Mouse (Mus musculus) C2C12 (cell line): ENCODE results near the gene Aldh1l1.

Experiments used
- CEBPB ChIP-seq: IDR thresholded peaks from one replicate; pipeline ENCODE4 v1.6.1; 2011; ENCODE audit warnings: low read depth, mild to moderate bottlenecking, control low read depth, moderate library complexity
- CTCF ChIP-seq: IDR thresholded peaks from one replicate; pipeline ENCODE4 v1.5.1; 2011; ENCODE audit not compliant: control insufficient read depth, insufficient read depth, insufficient read length
- MAX ChIP-seq: IDR thresholded peaks from one replicate; pipeline ENCODE4 v1.6.1; 2011; ENCODE audit warnings: mild to moderate bottlenecking, control low read depth
- MYOG ChIP-seq: IDR thresholded peaks from one replicate; pipeline ENCODE4 v1.6.1; 2011; ENCODE audit not compliant: control insufficient read depth, insufficient read length; ENCODE audit errors: extremely low read depth
- USF1 ChIP-seq: IDR thresholded peaks from one replicate; pipeline ENCODE4 v1.6.1; 2011; ENCODE audit warnings: low read depth, mild to moderate bottlenecking, control low read depth, moderate library complexity

GRCm38 (mm10) chr6:90465028-90465640 is 21.1 kb upstream of the Aldh1l1 start:
- TF ChIP-seq CTCF, result no peak
- TF ChIP-seq USF1, result no peak
- TF ChIP-seq MAX, result no peak
- no peak for TF ChIP-seq CEBPB
- no peak for TF ChIP-seq MYOG
